Mouse (Mus musculus) common myeloid progenitor, adult 5-6 weeks (primary cell): ENCODE results near the gene Paxip1. TPM values are rescaled to one million over a fixed set of nuclear protein-coding genes. Genes with fewer than 3 reads are reported as not detected.
A peak's percentile ranks its signal among the peaks of the same experiment; 100 is the strongest.

Experiments used
- ATAC-seq: replicated peaks from 2 replicates; pipeline ENCODE4 v1.8.0; 2016; ENCODE audit warnings: low read depth, mild to moderate bottlenecking, moderate TSS enrichment, inconsistent platforms; ENCODE audit not compliant: poor library complexity, severe bottlenecking
- total RNA-seq: library from RNA; stranded (forward); fragments of 200-1000, 187-1606 nt; gene quantifications from 2 replicates; pipeline ENCODE4 v1.2.3, GENCODE M21; 2017

Gene Paxip1
- total RNA-seq, 1 experiment from 2014 or later = 44.4 TPM

- ATAC-seq = no peak
Observed at GRCm38 (mm10) chr5:27731392-27731791, 60.1 kb downstream of the Paxip1 start.

GRCm38 (mm10) chr5:27730666-27731065 lies 60.8 kb downstream of the Paxip1 start:
- no peak for ATAC-seq

- ATAC-seq = 0 out of 2 replicates have a peak, but pooled peaks have one; percentile 56
Observed at GRCm38 (mm10) chr5:27724460-27724859, 67.0 kb downstream of the Paxip1 start.

DNA sequence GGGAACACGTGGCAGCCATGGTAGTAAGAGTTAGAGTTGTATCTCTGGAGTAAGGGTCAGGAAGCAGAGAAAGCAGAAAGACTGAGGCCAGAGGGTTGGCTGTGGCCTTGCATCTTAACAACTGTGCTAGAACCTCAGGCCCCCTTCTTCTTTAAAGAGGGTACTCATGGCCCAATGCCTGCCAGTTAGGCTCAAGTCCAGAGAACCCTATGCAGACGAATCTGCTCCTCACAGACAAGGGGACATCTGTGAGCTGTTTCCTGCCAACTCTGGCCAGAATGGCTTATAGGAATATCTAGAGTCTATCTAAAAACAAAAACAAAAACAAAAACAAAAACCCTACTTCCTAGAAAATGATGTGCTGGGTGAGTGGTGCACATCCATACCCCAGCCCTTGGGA lies 72.2 kb downstream of the Paxip1 start:
- no peak for ATAC-seq

DNA sequence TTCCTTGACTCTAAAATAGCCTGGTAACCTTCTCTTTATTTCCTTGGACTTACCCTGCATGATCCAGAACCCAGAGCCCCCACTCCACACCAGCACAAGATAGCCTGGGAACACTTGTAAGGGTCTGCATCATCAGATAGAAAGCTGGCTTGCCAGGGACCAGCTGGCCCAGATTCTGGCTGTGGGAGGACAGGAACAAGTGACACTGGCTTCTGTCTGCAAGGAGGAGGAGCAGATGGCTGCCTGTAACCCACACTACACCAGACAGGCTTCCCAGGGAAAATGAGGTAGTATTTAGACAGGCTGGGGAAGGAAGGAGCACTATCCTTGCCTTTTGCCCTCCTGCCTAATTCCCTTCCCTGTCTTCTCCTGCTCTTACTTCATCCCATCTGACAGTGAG lies 74.2 kb downstream of the Paxip1 start:
- ATAC-seq = no peak

DNA sequence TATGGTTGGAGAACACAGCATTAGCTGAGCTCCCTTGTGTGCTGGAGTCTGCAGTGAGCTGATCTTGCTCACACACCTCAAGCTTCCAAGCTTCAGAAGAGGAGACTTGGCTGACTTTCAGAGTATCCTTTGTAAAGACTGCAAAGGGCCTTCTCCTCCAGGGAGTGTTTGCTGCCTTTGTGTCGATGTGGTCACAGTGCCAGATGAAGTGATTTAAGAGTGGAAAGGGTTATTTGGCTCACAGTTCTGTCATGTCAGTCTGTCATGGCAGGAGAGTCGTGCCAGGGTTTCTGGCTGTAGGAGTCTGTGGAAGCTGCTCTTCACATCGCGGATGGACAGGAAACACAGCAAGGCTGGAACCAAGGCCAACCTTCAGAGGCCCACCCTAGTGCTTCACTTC lies 75.5 kb downstream of the Paxip1 start:
- no peak for ATAC-seq

DNA sequence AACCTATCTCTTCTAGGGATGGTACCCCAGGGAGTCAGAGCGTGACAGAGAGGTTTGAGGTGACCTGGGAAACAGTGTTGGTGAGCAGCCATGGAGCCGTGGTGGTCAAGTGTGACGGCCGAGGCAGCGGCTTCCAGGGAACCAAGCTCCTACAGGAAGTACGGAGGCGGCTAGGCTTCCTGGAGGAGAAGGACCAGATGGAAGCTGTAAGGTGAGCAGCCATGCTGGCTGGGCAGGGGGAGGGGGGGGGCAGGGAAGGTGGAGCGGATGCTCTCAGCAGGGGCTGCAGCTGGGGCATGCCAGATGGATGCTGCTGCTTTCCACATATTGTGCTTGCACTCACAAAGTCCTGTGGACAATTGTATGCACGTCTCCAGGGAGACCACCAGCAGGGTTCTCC lies 77.1 kb downstream of the Paxip1 start:
- ATAC-seq = no peak

- no peak for ATAC-seq
Observed at GRCm38 (mm10) chr5:27711461-27712192, 79.9 kb downstream of the Paxip1 start.

GRCm38 (mm10) chr5:27708209-27708608 lies 83.3 kb downstream of the Paxip1 start:
- peak; percentile 71 for ATAC-seq

GRCm38 (mm10) chr5:27707283-27707682 lies 84.2 kb downstream of the Paxip1 start:
- no peak for ATAC-seq

GRCm38 (mm10) chr5:27706551-27706950 lies 84.9 kb downstream of the Paxip1 start:
- ATAC-seq = no peak

DNA sequence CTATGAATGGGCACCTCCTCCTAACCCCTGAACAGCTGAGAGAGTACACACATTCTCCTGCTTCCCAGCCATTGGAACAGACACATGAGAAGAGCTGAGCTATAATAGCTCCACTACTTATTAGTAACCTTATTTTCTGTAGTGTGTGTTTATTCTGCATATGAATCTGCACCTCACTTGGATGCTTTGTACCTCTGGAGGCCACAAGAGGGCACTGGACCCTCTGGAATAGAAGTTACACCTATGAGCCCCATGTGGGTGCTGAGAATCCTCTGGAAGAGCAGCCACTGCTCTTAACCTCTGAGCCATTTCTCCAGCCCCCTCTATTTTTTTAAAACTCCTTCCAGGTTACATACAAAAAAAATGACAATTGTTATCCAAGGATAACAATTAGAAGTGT lies 86.5 kb downstream of the Paxip1 start:
- ATAC-seq = no peak

DNA sequence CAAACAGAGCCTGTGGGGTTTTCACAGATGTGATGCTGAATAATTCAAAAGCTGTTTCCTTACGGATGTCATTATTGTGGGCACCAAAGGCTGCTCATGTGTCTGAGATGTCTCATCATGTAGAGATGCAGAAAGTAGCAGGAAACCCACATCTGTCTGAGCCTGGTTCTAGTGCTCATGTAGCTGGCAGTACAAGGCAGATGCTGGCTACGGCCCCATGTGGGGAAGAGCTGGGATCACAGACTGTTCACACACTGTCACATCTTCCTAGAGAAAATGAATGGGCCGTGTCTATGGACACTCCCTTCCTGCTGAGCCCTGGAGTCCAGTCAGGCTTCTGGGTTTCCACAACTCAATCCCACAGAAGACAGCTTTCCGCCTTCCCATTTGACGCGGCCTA lies 89.0 kb downstream of the Paxip1 start:
- ATAC-seq = no peak

Other genes starting within 250 kb of the Paxip1 start
- gene Htr5a, start 50.5 kb upstream of the Paxip1 start, total RNA-seq = not detected in 2 replicates